Mouse (Mus musculus): ENCODE data around the gene Polg2. TPM values are rescaled to one million over a fixed set of nuclear protein-coding genes. Genes with fewer than 3 reads are reported as not detected.

Gene Polg2
- polyA plus RNA-seq, 1 experiment: 2.6 TPM

DNA sequence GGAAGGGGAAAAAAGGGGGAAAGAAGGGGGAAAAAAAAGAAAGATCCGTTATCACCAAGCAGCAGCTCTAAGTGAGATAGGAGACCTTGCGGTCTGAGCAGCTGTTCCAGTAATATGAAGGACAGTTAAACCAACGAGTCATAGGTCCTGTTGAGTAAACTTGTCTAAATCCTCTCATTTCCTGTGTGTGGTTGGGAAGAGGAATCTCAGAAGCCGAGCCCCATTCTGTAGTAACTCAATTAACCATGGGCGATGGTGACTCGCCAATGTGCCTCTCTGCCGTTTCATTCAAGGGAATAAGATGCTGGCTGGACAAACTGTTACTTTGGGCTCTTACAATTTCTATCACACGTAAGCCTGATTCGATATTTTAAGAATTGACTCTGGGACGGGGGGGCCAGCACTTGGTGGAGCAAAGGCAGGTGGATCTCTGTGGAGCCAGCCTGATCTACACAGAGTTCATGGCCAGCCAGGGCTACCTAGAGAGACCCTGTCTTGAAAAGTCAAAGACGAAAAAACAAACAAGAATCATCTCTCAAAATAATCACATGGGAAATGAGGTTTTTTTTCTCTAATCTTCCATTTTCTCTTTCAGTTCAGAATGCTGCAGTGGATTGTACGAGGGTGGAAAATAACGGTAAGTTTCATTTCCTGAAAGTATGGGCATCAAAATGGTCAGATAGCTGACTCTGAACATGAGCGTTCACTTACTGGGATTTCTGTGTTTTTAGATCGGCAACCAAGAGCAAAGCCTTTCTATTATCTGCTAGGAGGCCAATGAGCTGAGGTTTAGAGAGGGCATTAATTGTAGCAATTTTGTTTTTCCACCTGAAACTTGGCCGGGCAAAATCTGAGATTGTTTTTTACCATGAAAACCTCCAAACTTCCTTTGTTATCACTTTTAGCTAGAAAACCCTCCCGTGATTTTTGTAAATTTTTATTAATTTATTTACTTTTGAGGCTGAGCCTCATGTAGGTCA, 28.0 kb downstream of the Polg2 start, which contains the start of gene Milr1:
Milr1 (plus strand) TSS at position 188 of the 980 bp plus-strand sequence.
- TF ChIP-seq GATA1 (IDR thresholded peaks at IDR 0.05; ENCODE audit: low read length): no peak

GRCm38 (mm10) chr11:106750121-106750751, 29.1 kb downstream of the Polg2 start, which contains the start of gene Pecam1:
Gene Pecam1, minus strand, starts transcription at chr11:106750628.
- TF ChIP-seq GATA1 (IDR thresholded peaks at IDR 0.05; ENCODE audit: low read length): no peak

- no peak for TF ChIP-seq GATA1 (IDR thresholded peaks at IDR 0.05; ENCODE audit: low read length)
These were observed 34.4 kb downstream of the Polg2 start for GRCm38 (mm10) chr11:106744949-106745348.

GRCm38 (mm10) chr11:106742388-106742841, 36.9 kb downstream of the Polg2 start:
- no peak for TF ChIP-seq GATA1 (IDR thresholded peaks at IDR 0.05; ENCODE audit: low read length)

GRCm38 (mm10) chr11:106741826-106742225, 37.5 kb downstream of the Polg2 start:
- TF ChIP-seq GATA1 (IDR thresholded peaks at IDR 0.05; ENCODE audit: low read length): no peak

GRCm38 (mm10) chr11:106741232-106741631, 38.1 kb downstream of the Polg2 start:
- no peak for TF ChIP-seq GATA1 (IDR thresholded peaks at IDR 0.05; ENCODE audit: low read length)

DNA sequence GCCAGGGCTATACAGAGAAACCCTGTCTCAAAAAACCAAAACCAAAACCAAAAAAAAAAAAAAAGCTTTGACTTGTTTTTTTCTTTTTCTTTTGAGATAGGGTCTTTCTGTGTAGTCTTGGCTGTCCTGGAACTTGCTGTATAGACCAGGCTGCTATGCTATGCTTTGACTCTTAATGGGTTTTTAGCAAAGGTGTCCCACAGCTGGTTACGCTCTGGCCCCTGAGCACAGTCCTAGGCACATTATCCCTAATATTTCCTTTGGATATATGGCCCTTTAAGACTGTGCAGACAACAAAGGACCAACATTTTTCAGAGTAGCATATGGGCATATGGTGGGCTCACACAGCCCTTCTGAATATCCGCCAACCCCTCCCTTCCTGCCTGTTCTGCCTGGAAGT, 40.2 kb downstream of the Polg2 start:
- TF ChIP-seq GATA1 (IDR thresholded peaks at IDR 0.05; ENCODE audit: low read length): no peak

GRCm38 (mm10) chr11:106737178-106737621, 42.1 kb downstream of the Polg2 start:
- no peak for TF ChIP-seq GATA1 (IDR thresholded peaks at IDR 0.05; ENCODE audit: low read length)

- TF ChIP-seq GATA1 (IDR thresholded peaks at IDR 0.05; ENCODE audit: low read length): no peak
These were observed 42.7 kb downstream of the Polg2 start for GRCm38 (mm10) chr11:106736614-106737013.

DNA sequence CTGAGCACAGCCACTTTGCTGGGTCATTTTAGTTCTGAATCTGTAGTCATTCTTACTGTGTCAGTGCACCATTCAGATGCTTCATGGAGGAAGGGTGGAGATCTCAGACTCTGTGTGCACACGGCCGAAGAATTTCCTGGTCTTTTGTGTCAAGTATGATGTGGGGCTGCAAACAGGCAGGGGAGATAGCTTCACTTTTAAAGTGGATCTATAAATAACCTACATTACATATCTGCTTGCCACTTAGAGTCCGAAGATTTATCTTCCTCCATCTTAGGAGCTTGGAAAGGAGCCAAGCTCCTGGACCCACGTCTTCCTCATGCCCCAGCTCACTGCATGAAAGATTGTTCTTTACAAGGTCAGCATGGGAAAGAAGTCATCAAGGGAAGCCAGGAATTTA, 48.6 kb downstream of the Polg2 start:
- no peak for TF ChIP-seq GATA1 (IDR thresholded peaks at IDR 0.05; ENCODE audit: low read length)

- no peak for TF ChIP-seq GATA1 (IDR thresholded peaks at IDR 0.05; ENCODE audit: low read length)
These were observed 49.7 kb downstream of the Polg2 start for GRCm38 (mm10) chr11:106729656-106730055.

GRCm38 (mm10) chr11:106728402-106729366, 50.7 kb downstream of the Polg2 start:
- TF ChIP-seq GATA1 (IDR thresholded peaks at IDR 0.05; ENCODE audit: low read length): no peak

- no peak for TF ChIP-seq GATA1 (IDR thresholded peaks at IDR 0.05; ENCODE audit: low read length)
These were observed 51.4 kb downstream of the Polg2 start for GRCm38 (mm10) chr11:106727967-106728366.

DNA sequence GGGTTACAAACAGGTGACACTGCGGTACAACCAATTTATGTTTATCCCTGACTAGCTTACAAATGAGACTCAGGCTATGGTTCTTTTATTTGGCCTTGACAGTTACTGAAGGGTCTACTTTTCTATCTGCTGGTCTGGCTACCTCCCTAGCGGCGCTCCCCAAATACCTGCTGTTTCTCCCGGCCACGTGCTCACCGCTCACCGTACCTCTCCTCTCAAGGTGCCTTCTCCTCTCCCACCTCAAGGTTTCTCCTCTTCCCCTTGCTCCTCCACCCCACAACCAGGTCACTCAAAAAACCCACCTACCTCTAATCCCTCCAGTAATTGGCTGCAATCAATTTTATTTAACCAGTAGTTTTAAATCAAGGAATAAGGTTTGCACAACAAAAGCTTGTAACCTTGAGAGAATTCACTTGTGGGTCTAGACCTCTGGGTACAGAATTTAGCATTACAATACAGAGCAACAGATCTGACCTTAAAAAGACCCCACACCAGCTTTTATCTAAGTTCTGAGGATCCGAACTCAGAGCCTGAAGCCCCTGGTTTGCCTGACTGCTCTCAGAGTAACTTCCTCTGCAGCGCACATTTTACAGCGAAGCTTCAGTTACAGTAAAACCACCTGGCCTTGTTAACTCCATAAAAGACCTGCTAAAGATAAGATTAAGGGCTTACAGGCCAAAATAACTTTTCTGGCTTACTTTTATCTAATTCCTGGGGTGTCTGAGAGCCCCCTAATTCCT, 55.0 kb downstream of the Polg2 start:
- no peak for TF ChIP-seq GATA1 (IDR thresholded peaks at IDR 0.05; ENCODE audit: low read length)

All from G1E-ER4 (cell line).